Mouse (Mus musculus): Measurements from ENCODE around the gene Use1.
A peak's percentile ranks its signal among the peaks of the same experiment; 100 is the strongest.
"Not testable (repeated sequence)": the region's sequence is repeated elsewhere in the genome, so short reads cannot be mapped to it uniquely, and the experiment has no call there.

Gene Use1

DNA sequence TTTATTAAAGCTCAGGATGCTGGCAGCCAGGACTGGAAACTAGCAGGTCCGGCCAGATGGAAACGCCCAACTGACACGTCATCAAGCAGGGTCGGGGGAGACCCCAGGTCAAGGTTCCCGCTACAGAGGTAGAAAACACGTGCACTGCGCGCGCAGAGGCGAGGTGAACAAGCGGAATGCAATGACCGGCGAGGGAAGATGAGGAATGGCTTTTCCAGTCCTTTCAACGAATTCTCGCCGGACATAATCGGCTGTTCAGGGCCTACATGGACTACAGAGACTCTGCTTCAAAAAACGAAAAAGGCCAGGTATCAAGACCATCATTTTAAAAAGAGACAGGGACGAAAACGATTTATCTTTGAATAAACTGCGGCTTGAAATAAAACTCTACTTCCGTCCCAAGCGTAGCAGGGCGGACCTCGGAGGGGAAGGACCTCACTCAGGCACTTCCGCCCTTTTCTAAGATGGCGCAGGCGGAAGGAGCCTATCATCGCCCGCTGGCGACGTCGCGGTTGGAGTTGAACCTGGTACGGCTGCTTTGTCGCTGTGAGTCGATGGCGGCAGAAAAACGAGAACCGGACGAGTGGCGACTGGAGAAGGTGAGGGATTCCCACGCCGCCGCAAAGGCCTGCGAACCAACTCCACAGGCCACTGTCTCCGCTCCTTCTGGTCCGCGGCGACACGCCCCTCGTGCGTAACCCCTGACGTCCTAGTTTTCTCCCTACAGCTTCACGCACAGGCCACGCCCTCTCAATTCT is at the start of gene Use1:
Gene Use1, plus strand, starts transcription at position 78 of the 758 bp plus-strand sequence.
- DNase-seq (ENCODE audit: low spot score) = peak; percentile 96

- not testable (repeated sequence) for DNase-seq (ENCODE audit: low spot score)
Measured at GRCm38 (mm10) chr8:71318610-71319009, 48.0 kb upstream of the Use1 start.

- DNase-seq (ENCODE audit: low spot score) = not testable (repeated sequence)
Measured at GRCm38 (mm10) chr8:71319760-71320159, 46.9 kb upstream of the Use1 start.

- DNase-seq (ENCODE audit: low spot score) = no peak
Measured at GRCm38 (mm10) chr8:71322939-71323338, 43.7 kb upstream of the Use1 start.

GRCm38 (mm10) chr8:71324848-71325247 is 41.8 kb upstream of the Use1 start:
- no peak for DNase-seq (ENCODE audit: low spot score)

DNA sequence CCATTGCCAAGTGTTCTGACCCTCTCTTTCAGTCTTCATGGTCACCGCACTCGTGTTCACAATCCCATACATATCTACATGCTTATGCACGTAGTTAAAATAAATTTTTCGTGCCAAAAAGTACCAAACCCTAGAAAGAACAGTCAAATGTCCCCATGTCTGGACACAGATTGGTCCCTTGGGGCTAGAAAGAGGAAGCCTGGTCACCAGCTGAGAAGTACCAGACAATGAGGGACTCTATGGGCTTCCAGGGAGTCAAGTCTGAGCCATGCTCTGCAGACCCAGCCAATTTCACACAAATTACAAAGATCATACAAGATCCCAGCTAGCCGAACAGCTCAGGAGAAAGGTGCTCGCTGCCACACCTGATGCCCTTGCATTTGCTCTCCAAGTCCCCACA is 28.8 kb upstream of the Use1 start:
- not testable (repeated sequence) for DNase-seq (ENCODE audit: low spot score)

DNA sequence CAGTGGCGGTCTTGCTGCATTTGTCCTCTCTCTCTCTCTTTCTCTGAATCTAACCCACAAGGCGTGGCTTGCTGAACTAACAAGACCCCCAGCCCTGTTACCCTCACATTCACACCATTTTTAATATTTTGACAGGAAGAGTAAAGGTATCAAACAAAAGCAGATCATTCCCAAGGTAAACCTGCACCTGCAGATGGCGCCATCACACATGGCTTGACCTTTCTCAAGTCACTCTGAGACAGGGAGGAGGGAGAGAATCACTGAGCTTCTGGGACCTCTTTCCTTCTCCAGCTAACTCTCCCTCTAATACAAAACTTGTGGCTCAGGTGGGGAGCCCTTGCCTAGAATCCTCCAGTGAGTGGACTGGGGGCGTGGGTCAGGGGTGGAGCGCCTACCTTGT is 26.0 kb upstream of the Use1 start:
- no peak for DNase-seq (ENCODE audit: low spot score)

DNA sequence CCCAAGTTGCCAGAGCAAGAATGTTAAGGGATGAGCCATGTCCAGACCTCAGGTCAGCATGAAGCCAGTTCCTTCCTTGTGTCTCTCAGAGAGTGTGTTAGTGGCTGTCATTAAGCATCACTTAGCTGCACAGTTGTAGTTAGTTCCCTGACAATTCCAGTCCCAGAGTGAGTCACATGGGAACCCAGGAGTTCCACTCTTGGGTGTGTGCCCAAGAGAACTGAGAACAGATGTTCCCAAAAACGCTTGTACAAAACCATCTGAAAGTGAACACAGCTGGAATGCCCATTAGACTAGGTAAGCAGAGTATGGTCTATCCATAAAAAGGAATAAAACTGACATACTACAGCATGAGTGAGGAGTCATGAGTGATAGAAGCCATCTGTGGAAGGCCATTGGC is 20.1 kb upstream of the Use1 start:
- no peak for DNase-seq (ENCODE audit: low spot score)

GRCm38 (mm10) chr8:71351117-71351516 is 15.5 kb upstream of the Use1 start:
- no peak for DNase-seq (ENCODE audit: low spot score)

DNA sequence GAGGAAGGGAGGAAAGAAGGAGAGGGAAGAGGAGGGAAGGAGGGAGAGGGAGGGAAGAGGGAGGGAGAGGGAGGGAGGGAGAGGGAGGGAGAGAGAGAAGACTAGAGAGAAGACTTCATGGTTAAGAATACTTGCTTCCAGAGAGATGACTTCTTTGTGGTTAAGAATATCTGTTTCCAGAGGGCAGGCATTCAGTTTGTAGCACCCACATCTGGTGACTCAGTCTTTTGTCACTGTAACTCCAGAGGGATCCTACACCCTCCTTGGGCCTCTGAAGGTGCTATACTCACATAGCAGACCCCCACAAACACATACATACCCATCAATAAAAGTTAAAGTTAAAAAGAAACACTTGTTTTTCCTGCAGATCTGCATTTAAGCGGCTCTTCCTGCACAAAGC is 15.1 kb upstream of the Use1 start:
- no peak for DNase-seq (ENCODE audit: low spot score)

- no peak for DNase-seq (ENCODE audit: low spot score)
Measured at GRCm38 (mm10) chr8:71358026-71358425, 8.6 kb upstream of the Use1 start.

- no peak for DNase-seq (ENCODE audit: low spot score)
Measured at GRCm38 (mm10) chr8:71367529-71368176, 1.0 kb downstream of the Use1 start.

DNA sequence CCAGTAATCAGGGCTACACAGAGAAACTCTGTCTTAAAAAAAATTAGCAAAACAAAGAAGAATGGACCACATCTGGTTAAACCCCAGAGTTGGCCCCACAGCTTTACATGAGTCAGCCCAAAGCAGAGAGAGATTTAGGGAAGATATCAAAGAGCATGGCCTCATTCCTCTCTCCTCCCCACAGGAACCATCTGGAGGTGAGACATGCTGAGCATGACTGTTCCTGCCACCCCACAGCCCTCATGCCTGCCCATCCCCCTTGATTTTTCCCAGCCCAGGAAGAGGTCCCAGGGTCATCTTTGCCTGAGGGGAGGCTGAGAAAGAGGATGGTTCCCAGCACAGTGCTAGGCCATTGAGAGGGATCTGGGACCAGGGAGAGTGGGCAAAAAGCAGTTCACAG is 1.7 kb downstream of the Use1 start:
- no peak for DNase-seq (ENCODE audit: low spot score)

DNA sequence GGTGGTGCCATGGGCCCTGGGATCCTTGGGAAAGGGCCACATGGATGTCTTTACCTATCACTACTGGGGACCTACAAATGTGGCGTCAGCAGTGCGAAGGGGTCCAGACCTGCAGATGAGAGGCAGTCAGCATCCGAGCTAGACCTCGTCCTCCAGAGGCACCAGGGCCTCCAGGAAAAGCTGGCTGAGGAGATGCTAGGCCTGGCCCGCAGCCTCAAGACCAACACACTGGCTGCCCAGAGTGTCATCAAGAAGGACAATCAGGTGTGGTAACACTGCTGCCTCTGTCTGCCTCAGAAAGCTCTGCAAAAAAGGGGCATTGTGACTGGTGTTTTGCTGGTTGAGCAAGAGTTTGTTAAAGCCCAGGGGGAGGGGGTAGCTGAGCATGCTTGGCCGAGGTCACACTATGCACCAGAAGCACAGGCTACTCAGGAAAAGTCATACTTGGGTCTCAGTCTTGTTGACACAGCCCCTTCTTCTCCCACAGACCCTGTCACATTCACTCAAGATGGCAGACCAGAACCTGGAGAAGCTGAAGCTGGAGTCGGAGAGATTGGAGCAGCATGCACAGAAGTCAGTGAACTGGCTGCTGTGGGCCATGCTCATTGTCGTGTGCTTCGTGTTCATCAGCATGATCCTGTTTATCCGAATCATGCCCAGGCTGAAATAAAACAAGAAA is 2.5 kb downstream of the Use1 start:
- no peak for DNase-seq (ENCODE audit: low spot score)

- no peak for DNase-seq (ENCODE audit: low spot score)
Measured at GRCm38 (mm10) chr8:71370711-71371235, 4.1 kb downstream of the Use1 start.

DNA sequence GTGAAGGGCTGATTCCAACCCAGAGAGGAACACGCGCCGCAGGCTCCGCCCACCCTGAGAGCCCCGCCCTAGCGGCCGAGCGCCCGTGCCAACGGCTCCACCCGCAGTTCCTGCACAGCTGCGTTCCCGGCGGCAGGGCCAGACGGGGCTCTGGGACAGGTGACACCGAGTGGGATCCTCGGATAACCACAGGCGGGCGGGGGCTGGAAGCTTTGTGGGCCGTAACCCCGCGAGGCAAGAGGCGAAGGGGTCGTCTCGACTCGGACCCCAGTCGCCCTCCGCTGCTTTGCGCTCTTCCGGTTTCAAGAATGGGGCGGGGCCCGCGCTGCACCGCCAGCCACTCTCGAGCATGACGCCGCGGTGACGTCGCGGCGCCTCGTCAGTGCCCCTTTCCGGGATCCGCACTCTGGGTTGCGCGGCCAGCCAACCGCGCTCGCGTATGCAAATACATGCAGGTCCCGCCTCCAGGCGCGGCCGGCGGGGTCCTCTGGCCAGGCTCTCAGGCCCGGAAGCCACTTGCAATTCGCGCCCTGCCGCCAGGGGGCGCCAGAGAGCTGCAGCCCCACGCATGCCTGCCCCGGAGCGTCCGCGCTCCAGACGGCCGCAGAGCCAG is 4.7 kb downstream of the Use1 start, which contains the start of gene Ocel1:
Gene Ocel1, plus strand, starts transcription at position 63 of the 613 bp plus-strand sequence.
- peak; percentile 95 for DNase-seq (ENCODE audit: low spot score)

DNA sequence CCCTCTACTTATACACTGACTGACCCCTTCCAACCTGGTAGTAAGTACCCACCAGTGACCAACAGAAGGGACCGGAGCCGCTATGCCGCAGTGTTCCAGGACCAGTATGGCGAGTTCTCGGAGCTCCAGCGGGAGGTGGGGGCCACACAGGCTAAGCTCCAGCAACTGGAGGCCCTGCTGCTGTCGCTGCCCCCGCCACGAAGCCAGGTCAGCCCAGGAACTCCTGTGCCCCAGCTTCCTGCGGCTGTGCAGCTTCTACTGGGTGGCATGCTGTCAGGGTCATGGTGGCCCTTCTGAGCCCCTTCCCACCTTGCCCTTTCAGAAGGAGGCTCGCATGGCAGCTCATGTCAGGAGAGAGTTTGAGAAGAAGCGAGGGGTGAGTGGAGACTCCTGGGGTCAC is 5.8 kb downstream of the Use1 start:
- no peak for DNase-seq (ENCODE audit: low spot score)

DNA sequence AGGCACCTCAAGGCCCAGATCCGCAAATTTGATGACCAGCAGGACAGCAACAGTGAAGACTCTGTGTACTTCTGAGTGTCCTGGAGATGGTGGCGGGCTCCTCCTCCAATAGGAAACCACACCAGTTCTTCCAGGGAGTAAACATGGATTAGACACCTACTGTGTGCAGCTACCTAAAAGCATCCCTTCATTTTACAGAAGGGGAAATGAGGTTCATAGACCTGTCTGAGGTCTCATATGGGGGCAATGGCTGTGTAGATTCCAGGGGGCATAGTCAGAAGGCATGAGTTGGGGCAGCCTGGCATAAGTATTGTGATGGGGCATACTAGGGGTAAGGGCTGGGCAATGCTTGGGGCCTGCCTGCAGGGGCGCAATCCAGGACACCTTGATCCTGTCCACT is 6.4 kb downstream of the Use1 start:
- no peak for DNase-seq (ENCODE audit: low spot score)

DNA sequence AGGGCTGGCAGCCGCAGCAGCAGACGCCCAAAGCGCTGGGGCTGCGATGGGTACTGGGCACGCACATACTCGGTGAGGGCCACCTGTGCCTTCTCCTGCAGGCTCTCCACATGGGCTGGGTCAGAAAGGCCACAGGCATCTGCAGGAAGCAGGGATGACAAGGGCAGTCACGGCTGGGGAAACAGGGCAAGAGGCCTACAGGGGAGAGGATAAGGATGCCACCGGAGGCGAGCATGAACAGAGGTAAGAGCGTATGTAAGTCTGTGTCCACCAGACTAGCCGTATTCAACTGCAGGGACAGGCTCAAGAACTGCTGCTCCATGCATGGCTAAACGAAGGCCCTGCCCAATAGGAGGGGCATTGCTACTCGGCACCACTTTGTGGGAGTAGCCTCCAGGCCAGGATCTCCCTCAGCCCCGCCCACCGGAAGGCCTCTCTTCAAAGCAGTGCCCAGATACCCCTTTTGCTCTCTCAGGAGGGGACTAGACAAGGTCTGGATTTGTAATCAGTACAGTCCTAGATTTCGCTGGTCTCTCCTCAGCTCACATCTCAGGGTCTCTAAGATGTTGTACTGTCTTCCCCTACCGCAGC is 8.1 kb downstream of the Use1 start:
- no peak for DNase-seq (ENCODE audit: low spot score)

DNA sequence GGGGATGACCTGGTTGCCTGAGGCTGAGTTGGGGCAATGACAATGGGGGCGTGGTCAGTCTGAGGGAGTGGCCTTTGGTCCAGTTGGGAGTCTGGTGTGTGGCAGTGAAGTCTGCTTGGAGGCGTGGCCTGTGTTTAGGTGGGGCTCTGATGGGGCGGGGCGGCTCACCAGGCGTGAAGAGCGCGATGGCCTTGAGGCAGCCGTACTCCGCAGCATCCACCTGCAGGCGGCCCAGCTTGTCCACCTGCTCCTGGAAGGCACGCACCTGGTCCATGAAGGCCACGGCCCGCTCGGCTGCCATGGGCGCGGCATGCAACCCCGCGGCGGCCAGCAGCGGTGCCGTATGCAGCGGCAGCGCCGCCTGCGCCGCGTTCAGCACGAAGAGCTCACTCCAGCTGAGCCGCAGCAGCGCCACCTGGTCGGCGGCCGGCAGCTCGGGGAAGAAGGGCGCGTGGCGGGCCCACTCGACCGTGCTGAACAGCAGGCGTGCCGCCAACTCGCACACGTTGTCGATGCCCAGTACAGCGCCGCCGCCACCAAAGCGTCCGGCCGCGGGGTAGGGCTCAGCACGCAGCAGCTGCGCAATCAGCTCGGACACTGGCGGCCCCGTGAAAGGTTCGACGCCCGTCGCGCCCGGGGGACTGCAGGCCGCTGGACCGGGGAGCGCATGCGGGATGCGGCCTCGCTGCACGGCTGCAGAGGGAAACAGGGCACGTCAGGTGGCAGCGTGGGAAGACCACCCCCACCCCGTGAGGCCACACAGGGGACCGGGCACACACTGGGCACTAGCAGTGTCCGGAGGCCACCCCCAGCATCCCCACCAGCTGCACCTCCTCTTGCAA is 9.2 kb downstream of the Use1 start:
- peak; percentile 70 for DNase-seq (ENCODE audit: low spot score)

DNA sequence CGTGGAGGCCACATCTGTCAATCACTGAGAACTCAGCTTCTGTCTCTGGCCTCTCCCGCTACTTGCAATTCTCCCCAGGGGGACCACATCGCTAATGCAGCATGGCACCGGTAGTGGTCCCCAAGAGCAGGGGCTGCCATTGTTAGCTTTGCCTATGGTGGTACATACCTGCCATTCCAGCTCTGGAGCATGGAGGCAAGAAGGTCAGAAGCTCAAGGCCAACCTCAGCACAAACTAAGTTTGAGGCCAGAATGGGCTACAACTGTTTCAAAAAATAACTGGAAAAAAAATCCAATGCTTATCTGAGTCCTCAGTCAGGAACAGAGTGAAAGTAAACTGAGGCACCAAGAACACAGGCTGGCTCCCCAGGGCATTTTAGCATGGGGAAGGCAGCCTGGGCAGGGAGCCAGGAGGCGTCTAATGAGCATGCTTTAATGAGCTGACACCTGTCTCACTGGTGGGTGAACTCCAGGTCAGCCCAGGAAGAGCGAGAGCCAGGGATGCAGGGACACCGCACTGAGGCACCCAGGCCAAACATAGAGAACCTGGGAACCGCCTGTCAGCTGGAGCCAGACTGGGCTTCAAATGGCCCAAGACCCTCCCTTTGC is 9.9 kb downstream of the Use1 start:
- no peak for DNase-seq (ENCODE audit: low spot score)

Measured in yolk sac, embryonic 10.5 days (tissue).